Mouse (Mus musculus): ENCODE measurements at regions not wholly inside any gene's neighbourhood (a gene's known extent, or its start where the extent isn't known, plus 50 kb on each side); places are given as distances from the start of the nearest gene placed in this dataset.

GRCm38 (mm10) chr3:118418981-118419380 is 142.9 kb upstream of the Dpyd start:
- H3K36me3 ChIP-seq (ENCODE audit: control insufficient read depth, insufficient read depth): no peaks in the 10 kb centered on the region
- H3ac ChIP-seq (ENCODE audit: control insufficient read depth, insufficient read length, low read depth): no peak overlapping the region
- H3K27me3 ChIP-seq (ENCODE audit: control insufficient read depth, insufficient read depth, insufficient read length): no peaks in the 10 kb centered on the region
- H3K79me2 ChIP-seq (ENCODE audit: control insufficient read depth, insufficient read depth): no peaks in the 10 kb centered on the region
- H3K79me3 ChIP-seq (ENCODE audit: low read depth): no peaks in the 10 kb centered on the region
- H3K4me3 ChIP-seq (ENCODE audit: insufficient read depth, poor library complexity, severe bottlenecking): no peak overlapping the region
- no peak for TF ChIP-seq CEBPB (IDR thresholded peaks at IDR 0.05; ENCODE audit: low read depth)
- peak; percentile 38 for TF ChIP-seq MYOD1 (IDR thresholded peaks at IDR 0.05; ENCODE audit: control insufficient read depth, insufficient read length, low read depth)

- TF ChIP-seq MAX (IDR thresholded peaks at IDR 0.05) (no peak), CTCF (IDR thresholded peaks at IDR 0.05; ENCODE audit: control insufficient read depth, insufficient read depth, insufficient read length) (no peak), CEBPB (IDR thresholded peaks at IDR 0.05; ENCODE audit: low read depth) (no peak), MYOD1 (IDR thresholded peaks at IDR 0.05; ENCODE audit: control insufficient read depth, insufficient read length, low read depth) (no peak), USF1 (IDR thresholded peaks at IDR 0.05; ENCODE audit: low read depth) (no peak), FOSL1 (IDR thresholded peaks at IDR 0.05; ENCODE audit: insufficient read depth, low read length, poor library complexity, severe bottlenecking) (no peak), MYOG (IDR thresholded peaks at IDR 0.05; ENCODE audit: control insufficient read depth, extremely low read depth, insufficient read length) (no peak)
- no peaks in the 10 kb centered on the region for H3K27me3 ChIP-seq (ENCODE audit: control insufficient read depth, insufficient read depth, insufficient read length)
- H3ac ChIP-seq (ENCODE audit: control insufficient read depth, insufficient read length, low read depth): no peak overlapping the region
- H3K36me3 ChIP-seq (ENCODE audit: control insufficient read depth, insufficient read depth): no peaks in the 10 kb centered on the region
- H3K79me3 ChIP-seq (ENCODE audit: low read depth): no peaks in the 10 kb centered on the region
- no peak overlapping the region for H3K4me3 ChIP-seq (ENCODE audit: insufficient read depth, poor library complexity, severe bottlenecking)
- H3K79me2 ChIP-seq (ENCODE audit: control insufficient read depth, insufficient read depth): no peaks in the 10 kb centered on the region
These were observed 140.2 kb upstream of the Dpyd start for GRCm38 (mm10) chr3:118421701-118422100.

- no peaks in the 10 kb centered on the region for H3K79me3 ChIP-seq (ENCODE audit: low read depth)
- no peaks in the 10 kb centered on the region for H3K36me3 ChIP-seq (ENCODE audit: control insufficient read depth, insufficient read depth)
- no peaks in the 10 kb centered on the region for H3K27me3 ChIP-seq (ENCODE audit: control insufficient read depth, insufficient read depth, insufficient read length)
- no peak overlapping the region for H3ac ChIP-seq (ENCODE audit: control insufficient read depth, insufficient read length, low read depth)
- TF ChIP-seq MYOG (IDR thresholded peaks at IDR 0.05; ENCODE audit: control insufficient read depth, extremely low read depth, insufficient read length) (no peak), MYOD1 (IDR thresholded peaks at IDR 0.05; ENCODE audit: control insufficient read depth, insufficient read length, low read depth) (no peak), USF1 (IDR thresholded peaks at IDR 0.05; ENCODE audit: low read depth) (no peak), CTCF (IDR thresholded peaks at IDR 0.05; ENCODE audit: control insufficient read depth, insufficient read depth, insufficient read length) (no peak), CEBPB (IDR thresholded peaks at IDR 0.05; ENCODE audit: low read depth) (no peak), MAX (IDR thresholded peaks at IDR 0.05) (no peak), FOSL1 (IDR thresholded peaks at IDR 0.05; ENCODE audit: insufficient read depth, low read length, poor library complexity, severe bottlenecking) (no peak)
- no peaks in the 10 kb centered on the region for H3K79me2 ChIP-seq (ENCODE audit: control insufficient read depth, insufficient read depth)
- no peak overlapping the region for H3K4me3 ChIP-seq (ENCODE audit: insufficient read depth, poor library complexity, severe bottlenecking)
These were observed 136.2 kb upstream of the Dpyd start for GRCm38 (mm10) chr3:118425748-118426147.

- H3K36me3 ChIP-seq (ENCODE audit: control insufficient read depth, insufficient read depth): no peaks in the 10 kb centered on the region
- TF ChIP-seq FOSL1 (IDR thresholded peaks at IDR 0.05; ENCODE audit: insufficient read depth, low read length, poor library complexity, severe bottlenecking) (no peak), CTCF (IDR thresholded peaks at IDR 0.05; ENCODE audit: control insufficient read depth, insufficient read depth, insufficient read length) (peak; percentile 41)
- peaks cover 1% of the 10 kb centered on the region for H3K27me3 ChIP-seq (ENCODE audit: control insufficient read depth, insufficient read depth, insufficient read length)
- no peak overlapping the region for H3K4me3 ChIP-seq (ENCODE audit: insufficient read depth, poor library complexity, severe bottlenecking)
- no peaks in the 10 kb centered on the region for H3K79me3 ChIP-seq (ENCODE audit: low read depth)
- H3K79me2 ChIP-seq (ENCODE audit: control insufficient read depth, insufficient read depth): no peaks in the 10 kb centered on the region
- no peak overlapping the region for H3ac ChIP-seq (ENCODE audit: control insufficient read depth, insufficient read length, low read depth)
These were observed 133.4 kb upstream of the Dpyd start for GRCm38 (mm10) chr3:118428523-118428922.

- Histone ChIP-seq H3K36me3 (ENCODE audit: control insufficient read depth, insufficient read depth) (no peaks in the 10 kb centered on the region), H3ac (ENCODE audit: control insufficient read depth, insufficient read length, low read depth) (no peak overlapping the region), H3K4me3 (ENCODE audit: insufficient read depth, poor library complexity, severe bottlenecking) (no peak overlapping the region), H3K79me2 (ENCODE audit: control insufficient read depth, insufficient read depth) (no peaks in the 10 kb centered on the region), H3K27me3 (ENCODE audit: control insufficient read depth, insufficient read depth, insufficient read length) (peaks cover 4% of the 10 kb centered on the region), H3K79me3 (ENCODE audit: low read depth) (no peaks in the 10 kb centered on the region)
- no peak for TF ChIP-seq MAX (IDR thresholded peaks at IDR 0.05)
- no peak for TF ChIP-seq MYOD1 (IDR thresholded peaks at IDR 0.05; ENCODE audit: control insufficient read depth, insufficient read length, low read depth)
- TF ChIP-seq CEBPB (IDR thresholded peaks at IDR 0.05; ENCODE audit: low read depth): no peak
- no peak for TF ChIP-seq FOSL1 (IDR thresholded peaks at IDR 0.05; ENCODE audit: insufficient read depth, low read length, poor library complexity, severe bottlenecking)
- no peak for TF ChIP-seq MYOG (IDR thresholded peaks at IDR 0.05; ENCODE audit: control insufficient read depth, extremely low read depth, insufficient read length)
- TF ChIP-seq USF1 (IDR thresholded peaks at IDR 0.05; ENCODE audit: low read depth): no peak
- no peak for TF ChIP-seq CTCF (IDR thresholded peaks at IDR 0.05; ENCODE audit: control insufficient read depth, insufficient read depth, insufficient read length)
These were observed 131.9 kb upstream of the Dpyd start for GRCm38 (mm10) chr3:118429825-118430630.

- Histone ChIP-seq H3K36me3 (ENCODE audit: control insufficient read depth, insufficient read depth) (no peaks in the 10 kb centered on the region), H3K79me3 (ENCODE audit: low read depth) (no peaks in the 10 kb centered on the region), H3K4me3 (ENCODE audit: insufficient read depth, poor library complexity, severe bottlenecking) (no peak overlapping the region), H3K79me2 (ENCODE audit: control insufficient read depth, insufficient read depth) (no peaks in the 10 kb centered on the region), H3K27me3 (ENCODE audit: control insufficient read depth, insufficient read depth, insufficient read length) (peaks cover 4% of the 10 kb centered on the region), H3ac (ENCODE audit: control insufficient read depth, insufficient read length, low read depth) (no peak overlapping the region)
- no peak for TF ChIP-seq MYOG (IDR thresholded peaks at IDR 0.05; ENCODE audit: control insufficient read depth, extremely low read depth, insufficient read length)
- TF ChIP-seq USF1 (IDR thresholded peaks at IDR 0.05; ENCODE audit: low read depth): no peak
- no peak for TF ChIP-seq FOSL1 (IDR thresholded peaks at IDR 0.05; ENCODE audit: insufficient read depth, low read length, poor library complexity, severe bottlenecking)
- TF ChIP-seq CEBPB (IDR thresholded peaks at IDR 0.05; ENCODE audit: low read depth): no peak
- no peak for TF ChIP-seq MAX (IDR thresholded peaks at IDR 0.05)
- TF ChIP-seq CTCF (IDR thresholded peaks at IDR 0.05; ENCODE audit: control insufficient read depth, insufficient read depth, insufficient read length): no peak
These were observed 131.4 kb upstream of the Dpyd start for GRCm38 (mm10) chr3:118430631-118430906.
